Mouse (Mus musculus) WW6 (cell line): Measurements from ENCODE around the gene Vill.

Experiments used
- DNase-seq: peaks from one replicate; pipeline ENCODE4 v3.0.0-alpha.2; 2013; ENCODE audit warnings: low read depth, low spot score

Gene Vill

GRCm38 (mm10) chr9:119109685-119110353 is 57.2 kb downstream of the Vill start:
- no peak for DNase-seq

DNA sequence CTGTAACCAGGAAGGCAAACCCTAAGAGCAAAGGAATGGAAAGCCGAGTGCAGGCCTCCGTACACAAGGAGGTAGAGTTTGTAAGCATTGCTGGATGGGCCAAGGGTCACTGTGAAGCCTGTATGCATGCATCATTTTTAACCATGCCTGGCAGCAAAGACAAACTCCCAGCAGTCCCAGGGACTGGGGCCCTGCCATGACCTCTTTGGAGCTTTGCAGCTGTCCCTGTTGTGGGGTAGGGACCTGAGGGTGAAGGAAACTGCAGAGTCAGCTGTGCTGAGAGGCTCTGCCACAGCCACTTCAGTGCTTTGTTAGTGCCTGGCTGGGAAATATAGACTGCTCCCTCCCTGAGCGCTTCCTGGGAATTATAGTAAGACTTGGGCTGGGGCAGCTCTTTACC is 58.1 kb downstream of the Vill start:
- DNase-seq = no peak

GRCm38 (mm10) chr9:119114911-119115310 is 62.3 kb downstream of the Vill start:
- no peak for DNase-seq

- DNase-seq = no peak
Measured at GRCm38 (mm10) chr9:119119409-119120167, 67.0 kb downstream of the Vill start.

DNA sequence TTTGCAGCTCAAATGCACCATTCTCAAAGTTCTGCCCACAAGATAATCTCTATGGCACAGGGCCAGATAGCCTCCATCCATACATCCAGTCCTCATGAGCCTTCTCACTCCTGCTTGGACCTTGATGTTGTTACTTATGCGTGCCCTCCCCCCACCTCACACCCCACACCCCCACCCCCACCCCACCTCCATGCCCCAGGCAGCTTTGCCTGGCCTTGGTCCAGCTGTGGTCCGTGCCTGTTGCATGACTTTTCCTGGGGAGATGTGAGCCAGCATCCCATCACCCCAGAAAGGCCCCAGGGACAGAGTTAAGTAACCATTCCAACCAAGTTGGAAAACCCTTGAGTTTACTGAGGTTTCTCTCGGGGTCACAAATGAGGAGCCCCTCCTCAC is 67.6 kb downstream of the Vill start:
- no peak for DNase-seq
